Mouse (Mus musculus): ENCODE measurements at regions not wholly inside any gene's neighbourhood (a gene's known extent, or its start where the extent isn't known, plus 50 kb on each side); places are given as distances from the start of the nearest gene placed in this dataset.

DNA sequence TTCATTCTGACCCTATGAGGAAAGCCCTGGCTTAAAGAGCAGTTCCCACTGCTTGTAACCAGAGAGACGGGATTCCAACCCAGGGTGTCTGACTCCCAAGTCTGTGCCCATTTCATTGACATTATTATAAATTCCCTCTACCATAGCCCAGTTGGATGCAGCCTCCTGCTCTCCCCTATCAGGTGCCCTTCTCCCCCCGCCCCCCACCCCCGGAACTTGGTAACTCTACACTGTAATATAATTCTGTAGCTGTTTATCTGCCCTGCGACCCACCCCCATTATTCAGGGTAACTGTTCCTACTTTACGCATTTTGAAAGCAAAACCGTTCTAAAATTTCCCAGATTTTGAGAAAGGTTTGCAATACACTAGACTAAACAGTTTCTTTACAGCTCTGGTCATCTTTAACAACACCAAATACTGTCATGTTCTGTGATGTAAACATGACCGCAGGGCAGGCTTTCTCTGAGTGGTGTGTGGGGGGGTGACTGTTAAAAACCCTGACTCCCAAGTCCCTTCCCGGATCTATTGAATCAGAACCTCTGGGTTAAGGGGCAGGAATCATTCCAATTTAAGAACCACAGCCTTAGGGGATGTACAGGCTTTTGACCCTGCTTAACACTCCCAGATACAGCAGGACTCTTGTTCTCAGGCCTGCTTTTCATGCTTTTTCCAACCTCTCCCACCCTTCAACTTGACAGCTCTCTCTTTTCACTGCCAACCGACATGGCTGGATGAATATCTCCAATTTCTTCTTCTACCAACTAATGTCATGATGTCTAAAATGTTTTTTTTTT lies 283.8 kb downstream of the Dhx15 start:
- Histone ChIP-seq H3K36me3 (no peaks in the 10 kb centered on the region), H3K4me2 (replicated peaks) (no peak overlapping the region), H3K4me1 (replicated peaks) (no peaks in the 10 kb centered on the region; the same call in 1 of the 2 replicates), H3K27me3 (replicated peaks) (no peaks in the 10 kb centered on the region), H3K9me3 (no peaks in the 10 kb centered on the region), H3K27ac (no peak overlapping the region), H3K9ac (no peak overlapping the region), H3K4me3 (replicated peaks) (no peak overlapping the region)
- 42% methylated on average over 9 of the region's 9 CpGs for WGBS
- ATAC-seq, result no peak

DNA sequence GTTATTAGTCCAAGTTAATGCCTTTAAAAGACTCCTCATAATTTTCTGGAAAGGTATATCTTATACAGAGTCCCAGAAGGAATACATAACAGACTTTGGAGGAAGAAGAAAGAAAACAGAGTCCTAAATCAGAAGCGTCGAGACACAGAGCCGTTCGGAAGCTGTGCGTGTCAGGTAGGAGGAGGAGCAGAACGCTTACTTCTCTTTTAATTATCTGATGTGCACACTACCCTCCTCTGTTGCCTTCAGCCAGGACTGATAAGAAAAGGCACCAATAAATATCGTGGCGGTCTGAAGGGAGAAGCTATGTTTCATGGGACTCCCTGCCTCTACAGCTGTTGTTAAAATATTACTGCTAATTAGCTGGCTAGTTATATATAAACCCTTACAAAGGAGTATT lies 296.2 kb downstream of the Dhx15 start:
- no peak overlapping the region for H3K4me2 ChIP-seq (replicated peaks)
- no peaks in the 10 kb centered on the region for H3K9me3 ChIP-seq

DNA sequence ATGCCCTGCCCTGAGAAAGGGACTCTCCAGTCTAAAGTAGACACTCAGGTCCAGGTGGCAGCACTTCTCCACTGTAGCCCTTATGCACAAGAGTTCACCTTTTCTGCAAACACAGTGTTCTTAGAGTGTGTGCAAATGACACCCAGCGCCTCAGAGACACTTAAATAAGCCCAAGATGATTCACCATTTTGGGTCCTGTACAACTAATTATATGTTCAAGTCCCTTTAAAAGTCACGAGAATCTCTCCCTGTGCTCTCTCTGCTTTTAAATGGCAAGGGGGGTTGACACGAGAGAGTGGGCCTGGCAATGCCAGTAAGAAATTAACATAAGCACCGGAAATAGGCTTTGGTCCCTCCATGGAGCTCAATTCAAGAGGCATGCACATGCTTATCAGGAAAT lies 299.0 kb downstream of the Dhx15 start:
- Histone ChIP-seq H3K27me3 (replicated peaks) (no peaks in the 10 kb centered on the region), H3K4me3 (replicated peaks) (no peak overlapping the region), H3K4me1 (replicated peaks) (no peaks in the 10 kb centered on the region), H3K4me2 (replicated peaks) (no peak overlapping the region), H3K9me3 (no peaks in the 10 kb centered on the region), H3K36me3 (no peaks in the 10 kb centered on the region), H3K27ac (no peak overlapping the region), H3K9ac (no peak overlapping the region)
- 77% methylated on average over 4 of the region's 4 CpGs for WGBS
- ATAC-seq, result no peak

More for the DNA sequence above, 296.2 kb downstream of the Dhx15 start:
- Histone ChIP-seq H3K9ac (no peak overlapping the region), H3K4me1 (replicated peaks) (no peaks in the 10 kb centered on the region), H3K27ac (no peak overlapping the region), H3K27me3 (replicated peaks) (no peaks in the 10 kb centered on the region), H3K36me3 (no peaks in the 10 kb centered on the region), H3K4me3 (replicated peaks) (no peak overlapping the region)
- WGBS, result 45% methylated on average over 8 of the region's 8 CpGs
- ATAC-seq, result no peak

DNA sequence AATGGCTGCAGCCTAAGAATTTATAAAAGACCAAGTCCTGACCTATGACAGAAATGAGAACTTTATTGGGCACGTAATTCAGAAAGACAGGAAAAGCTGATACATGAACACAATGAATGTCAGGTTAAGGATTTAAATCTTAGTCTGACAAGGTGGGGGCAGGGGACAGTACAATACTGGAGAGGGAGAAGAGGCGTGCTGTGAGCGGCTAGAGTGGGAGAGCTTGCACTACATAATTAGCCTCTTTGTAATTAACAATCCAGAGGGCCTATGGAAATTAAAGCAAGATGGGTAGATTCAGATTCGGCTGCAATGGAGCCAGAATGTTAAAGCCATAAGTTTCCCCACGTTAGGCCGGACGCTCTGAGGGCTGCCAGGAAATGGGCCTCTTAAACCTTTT lies 301.9 kb downstream of the Dhx15 start:
- 68% methylated on average over 7 of the region's 7 CpGs for WGBS
- no peak for ATAC-seq
- H3K9me3 ChIP-seq, result no peaks in the 10 kb centered on the region
- H3K27ac ChIP-seq, result no peak overlapping the region
- H3K4me1 ChIP-seq (replicated peaks), result no peaks in the 10 kb centered on the region
- H3K27me3 ChIP-seq (replicated peaks), result no peaks in the 10 kb centered on the region
- H3K9ac ChIP-seq, result no peak overlapping the region
- no peak overlapping the region for H3K4me3 ChIP-seq (replicated peaks)
- H3K36me3 ChIP-seq, result no peaks in the 10 kb centered on the region
- H3K4me2 ChIP-seq (replicated peaks), result no peak overlapping the region

DNA sequence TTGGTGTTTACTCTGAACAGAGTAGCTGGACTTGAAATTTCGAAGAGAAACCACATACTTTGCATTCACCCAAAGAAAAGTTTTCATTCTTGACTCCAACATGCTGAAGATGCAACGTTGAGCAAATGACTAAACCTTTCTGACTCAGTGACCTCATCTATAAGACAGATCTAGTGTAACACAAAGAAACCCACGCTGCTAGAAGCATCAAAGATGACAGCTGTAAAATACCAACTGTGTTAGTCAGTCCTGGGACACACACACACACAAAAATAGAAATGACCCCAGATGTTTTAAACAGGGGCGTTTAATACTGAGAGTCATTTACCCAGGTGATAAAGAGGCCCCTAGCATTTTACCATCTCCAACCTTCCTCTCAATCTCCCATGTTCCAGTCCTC lies 307.7 kb downstream of the Dhx15 start:
- Histone ChIP-seq H3K27ac (no peak overlapping the region), H3K4me2 (replicated peaks) (no peak overlapping the region), H3K9me3 (no peaks in the 10 kb centered on the region), H3K4me1 (replicated peaks) (no peaks in the 10 kb centered on the region), H3K36me3 (no peaks in the 10 kb centered on the region), H3K9ac (no peak overlapping the region), H3K27me3 (replicated peaks) (no peaks in the 10 kb centered on the region), H3K4me3 (replicated peaks) (no peak overlapping the region)
- 69% methylated on average over 4 of the region's 4 CpGs for WGBS
- ATAC-seq, result no peak

DNA sequence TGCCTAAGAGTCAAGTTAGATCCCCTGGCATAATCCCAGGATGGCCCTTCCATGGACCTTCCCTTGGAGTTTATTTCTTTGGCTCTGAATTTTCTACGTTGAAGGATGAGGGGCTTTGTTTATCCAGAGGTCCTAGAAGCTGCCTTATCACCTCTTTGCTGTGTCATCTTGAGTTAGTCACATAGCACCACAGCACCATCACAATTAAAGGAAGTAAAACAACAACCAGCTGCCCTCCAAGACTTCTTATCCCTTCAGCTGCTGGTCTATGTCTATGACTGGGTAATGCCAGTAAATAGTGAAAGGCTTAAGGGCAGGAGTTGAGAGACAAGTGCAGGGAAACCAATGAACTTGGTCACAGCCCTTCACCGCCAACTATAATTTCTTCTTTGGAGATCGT lies 308.1 kb downstream of the Dhx15 start:
- Histone ChIP-seq H3K27ac (no peak overlapping the region), H3K4me3 (replicated peaks) (no peak overlapping the region), H3K27me3 (replicated peaks) (no peaks in the 10 kb centered on the region), H3K4me1 (replicated peaks) (no peaks in the 10 kb centered on the region), H3K36me3 (no peaks in the 10 kb centered on the region), H3K4me2 (replicated peaks) (no peak overlapping the region), H3K9me3 (no peaks in the 10 kb centered on the region), H3K9ac (no peak overlapping the region)
- WGBS, result 78% methylated on average over 3 of the region's 3 CpGs
- ATAC-seq, result no peak

DNA sequence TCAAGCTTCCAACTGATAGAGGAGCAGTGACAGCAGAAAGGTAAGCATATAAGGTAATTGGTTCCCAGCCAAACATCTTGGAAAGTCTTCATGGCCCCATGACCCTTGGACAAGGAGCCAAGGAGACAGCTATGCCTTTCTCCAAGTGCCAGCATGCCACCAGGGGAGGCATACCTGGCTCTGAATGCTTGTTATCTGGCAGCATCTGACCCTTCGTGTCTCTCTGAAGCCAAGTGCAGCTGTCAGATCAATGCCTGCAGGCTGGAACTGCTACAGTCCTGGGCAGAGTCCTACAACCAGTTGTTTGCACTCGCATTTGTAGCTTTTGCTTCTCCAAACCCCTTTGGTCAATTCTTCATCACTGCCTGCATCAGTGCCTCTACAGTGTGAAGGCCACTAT lies 309.3 kb upstream of the Ppargc1a start:
- H3K9ac ChIP-seq, result no peak overlapping the region
- H3K9me3 ChIP-seq, result no peaks in the 10 kb centered on the region
- H3K27me3 ChIP-seq (replicated peaks), result no peaks in the 10 kb centered on the region
- no peaks in the 10 kb centered on the region for H3K4me1 ChIP-seq (replicated peaks)
- WGBS, result 77% methylated on average over 2 of the region's 2 CpGs
- H3K27ac ChIP-seq, result no peak overlapping the region
- no peak for ATAC-seq
- H3K36me3 ChIP-seq, result no peaks in the 10 kb centered on the region
- H3K4me2 ChIP-seq (replicated peaks), result no peak overlapping the region
- H3K4me3 ChIP-seq (replicated peaks), result no peak overlapping the region

DNA sequence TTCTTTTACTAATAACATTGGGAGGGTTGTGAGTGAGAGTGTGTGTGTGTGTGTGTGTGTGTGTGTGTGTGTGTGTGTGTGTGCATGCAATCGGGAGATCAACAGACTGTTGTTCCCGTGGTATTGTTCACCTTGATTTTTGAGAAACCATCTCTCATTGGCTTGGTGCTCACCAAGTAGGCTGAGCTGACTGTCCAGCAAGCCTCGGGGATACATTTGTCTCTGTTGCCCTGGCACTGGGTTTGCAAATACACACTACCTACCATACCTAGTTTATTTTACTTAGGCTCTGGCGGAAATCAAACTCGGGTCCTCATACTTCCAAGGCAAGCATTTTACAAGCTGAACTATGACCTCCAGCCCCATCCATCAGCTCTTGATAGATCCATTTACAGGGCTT lies 306.0 kb upstream of the Ppargc1a start:
- Histone ChIP-seq H3K4me3 (replicated peaks) (no peak overlapping the region), H3K36me3 (no peaks in the 10 kb centered on the region), H3K9me3 (no peaks in the 10 kb centered on the region), H3K9ac (no peak overlapping the region), H3K27ac (no peak overlapping the region), H3K4me1 (replicated peaks) (no peaks in the 10 kb centered on the region), H3K4me2 (replicated peaks) (no peak overlapping the region), H3K27me3 (replicated peaks) (no peaks in the 10 kb centered on the region)
- no peak for ATAC-seq
- WGBS, result 65% methylated on average over 5 of the region's 5 CpGs

DNA sequence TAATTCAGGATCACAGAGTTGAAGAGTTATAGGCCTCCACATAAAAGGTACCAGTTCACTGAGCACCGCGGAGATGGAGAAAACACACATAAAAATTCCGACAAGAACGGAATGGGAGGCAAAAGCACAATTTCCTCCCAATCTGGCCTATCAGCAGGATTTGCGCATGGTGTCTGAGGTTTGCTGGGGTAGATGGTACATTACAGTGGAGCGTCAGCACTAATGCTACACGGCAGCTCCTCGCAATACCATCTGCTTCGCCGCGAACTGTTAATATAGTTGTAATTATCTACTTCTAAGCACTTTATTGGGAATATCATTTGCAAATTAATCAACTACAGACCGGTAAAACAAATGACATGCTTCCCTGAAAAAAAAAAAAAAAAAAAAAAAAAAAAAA lies 304.2 kb upstream of the Ppargc1a start:
- Histone ChIP-seq H3K4me3 (replicated peaks) (no peak overlapping the region), H3K27ac (no peak overlapping the region), H3K36me3 (no peaks in the 10 kb centered on the region), H3K4me1 (replicated peaks) (no peaks in the 10 kb centered on the region), H3K4me2 (replicated peaks) (no peak overlapping the region), H3K9me3 (no peaks in the 10 kb centered on the region), H3K9ac (no peak overlapping the region), H3K27me3 (replicated peaks) (no peaks in the 10 kb centered on the region)
- WGBS, result 90% methylated on average over 12 of the region's 12 CpGs
- ATAC-seq, result no peak

DNA sequence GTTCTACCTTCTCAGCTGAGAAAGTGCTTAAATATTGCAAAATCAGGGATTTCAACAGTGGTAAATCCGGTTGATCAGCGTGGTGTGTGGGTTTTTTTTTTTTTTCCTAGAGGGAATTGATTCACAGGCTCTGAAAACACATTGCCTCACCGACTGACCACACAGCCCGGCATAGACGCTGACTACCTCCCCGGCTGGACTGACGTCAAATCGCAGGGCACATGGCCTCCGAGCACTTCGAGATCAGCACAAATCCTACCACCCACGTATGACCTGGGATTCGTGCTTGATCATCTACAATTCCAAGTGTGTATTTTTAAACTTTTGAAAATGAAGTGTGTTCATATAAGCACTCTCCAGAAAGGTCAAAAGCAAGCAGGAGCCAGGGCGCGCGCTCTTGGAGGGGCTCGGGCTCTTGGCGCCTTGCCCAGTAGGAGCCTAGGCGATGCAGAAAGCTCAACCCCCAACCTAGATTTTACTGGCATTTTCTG lies 300.7 kb upstream of the Ppargc1a start:
- H3K4me1 ChIP-seq (replicated peaks), result no peaks in the 10 kb centered on the region
- no peaks in the 10 kb centered on the region for H3K9me3 ChIP-seq
- no peak overlapping the region for H3K9ac ChIP-seq
- H3K27ac ChIP-seq, result no peak overlapping the region
- no peaks in the 10 kb centered on the region for H3K36me3 ChIP-seq
- 54% methylated on average over 18 of the region's 18 CpGs for WGBS
- H3K4me3 ChIP-seq (replicated peaks), result no peak overlapping the region
- H3K4me2 ChIP-seq (replicated peaks), result peak overlapping the region; percentile 34
- H3K27me3 ChIP-seq (replicated peaks), result no peaks in the 10 kb centered on the region
- no peak; the same call in 1 of the 2 replicates for ATAC-seq

DNA sequence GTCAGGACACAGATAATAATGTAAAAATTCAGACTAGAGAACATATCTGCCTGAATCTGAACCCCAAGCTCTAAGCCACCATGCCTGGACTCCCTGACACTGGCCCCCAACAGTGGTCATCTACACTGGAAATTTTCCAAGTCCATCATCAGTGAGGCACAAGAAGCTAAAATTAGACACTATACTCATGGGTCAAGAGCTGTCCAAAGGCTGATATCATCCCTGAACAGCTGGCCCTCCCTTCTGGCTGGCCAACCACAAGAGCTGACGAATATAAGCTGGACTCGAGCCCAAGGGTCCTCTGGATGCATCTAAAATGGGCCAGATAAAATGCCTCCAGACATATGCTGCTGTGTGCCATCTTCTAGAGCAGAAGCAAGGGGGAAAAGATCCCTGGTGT lies 298.5 kb upstream of the Ppargc1a start:
- WGBS, result 65% methylated on average over 2 of the region's 2 CpGs
- no peaks in the 10 kb centered on the region for H3K27me3 ChIP-seq (replicated peaks)

DNA sequence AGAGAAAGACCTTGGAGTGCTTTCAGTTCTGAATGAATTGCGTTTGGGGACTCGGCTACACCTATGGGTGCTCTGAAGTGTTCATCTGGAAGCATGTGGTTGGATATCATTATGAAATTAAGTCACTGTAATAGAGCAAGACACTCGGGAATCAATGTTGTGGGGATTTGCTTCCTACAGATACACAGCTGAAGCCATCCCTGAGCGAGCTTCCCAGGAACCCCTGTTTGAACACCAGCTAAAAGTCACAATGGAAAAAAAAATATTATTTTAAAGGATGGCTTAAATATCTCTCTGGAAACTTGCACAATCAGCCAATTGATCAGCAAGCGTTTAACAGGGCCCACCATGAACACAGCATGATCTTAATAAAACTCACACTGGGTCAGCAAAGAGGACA lies 293.0 kb upstream of the Ppargc1a start:
- no peaks in the 10 kb centered on the region for H3K4me1 ChIP-seq (replicated peaks)
- WGBS, result 85% methylated on average over 5 of the region's 5 CpGs
- no peaks in the 10 kb centered on the region for H3K36me3 ChIP-seq
- no peak overlapping the region for H3K9ac ChIP-seq
- ATAC-seq, result no peak
- H3K27me3 ChIP-seq (replicated peaks), result no peaks in the 10 kb centered on the region
- no peak overlapping the region for H3K4me3 ChIP-seq (replicated peaks)
- H3K27ac ChIP-seq, result no peak overlapping the region
- H3K4me2 ChIP-seq (replicated peaks), result no peak overlapping the region
- H3K9me3 ChIP-seq, result no peaks in the 10 kb centered on the region

More for the DNA sequence above, 298.5 kb upstream of the Ppargc1a start:
- no peaks in the 10 kb centered on the region for H3K9me3 ChIP-seq
- H3K36me3 ChIP-seq, result no peaks in the 10 kb centered on the region
- H3K9ac ChIP-seq, result no peak overlapping the region
- H3K27ac ChIP-seq, result no peak overlapping the region
- no peak for ATAC-seq
- H3K4me1 ChIP-seq (replicated peaks), result no peaks in the 10 kb centered on the region
- H3K4me3 ChIP-seq (replicated peaks), result no peak overlapping the region
- H3K4me2 ChIP-seq (replicated peaks), result no peak overlapping the region

DNA sequence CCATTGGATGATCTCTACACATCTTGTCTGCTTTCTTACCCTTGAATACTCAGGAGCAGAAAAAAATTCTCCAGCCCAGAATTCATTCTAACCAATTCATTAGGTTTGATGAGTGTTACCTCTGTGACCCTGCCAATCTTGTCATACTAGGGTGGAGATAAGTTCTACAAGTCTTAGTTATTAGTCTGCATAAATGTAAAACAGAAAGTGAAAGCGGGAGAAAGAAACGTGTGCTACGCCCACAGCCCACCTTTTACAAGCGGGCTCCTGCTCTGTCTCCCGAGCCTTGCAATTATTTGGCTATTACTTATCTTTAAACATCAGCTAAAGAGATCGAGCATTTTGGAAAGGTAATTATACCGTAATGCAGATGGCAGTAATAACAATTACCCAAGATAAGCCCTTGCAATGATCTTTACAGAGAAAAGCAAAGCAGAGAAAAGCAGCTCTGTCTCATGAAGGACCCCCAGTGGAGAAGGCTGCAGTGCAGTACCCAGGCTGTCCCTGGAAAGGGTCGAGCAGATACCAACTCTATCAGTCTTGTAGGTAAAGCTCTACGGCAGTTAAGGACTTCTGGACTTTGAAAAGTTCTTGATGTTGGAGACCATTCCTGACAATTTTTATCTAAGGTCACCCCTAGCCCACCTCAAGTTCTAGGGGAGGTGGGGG lies 286.1 kb upstream of the Ppargc1a start:
- ATAC-seq, result no peak
- Histone ChIP-seq H3K27ac (no peak overlapping the region), H3K4me1 (replicated peaks) (no peaks in the 10 kb centered on the region), H3K36me3 (no peaks in the 10 kb centered on the region), H3K27me3 (replicated peaks) (no peaks in the 10 kb centered on the region), H3K9me3 (no peaks in the 10 kb centered on the region), H3K9ac (no peak overlapping the region), H3K4me2 (replicated peaks) (peak overlapping the region; percentile 21; the same call in 1 of the 2 replicates), H3K4me3 (replicated peaks) (0 out of 2 replicates have a peak overlapping the region, but pooled peaks have one; percentile 7)
- WGBS, result 48% methylated on average over 9 of the region's 9 CpGs
